Mouse (Mus musculus) bone marrow, adult 2 months (tissue): ENCODE data around the gene Olfr1065.

Experiments
- CTCF ChIP-seq: fragments of 200-500 bp; IDR thresholded peaks from 2 replicates; pipeline ENCODE4 v1.5.1; 2011; ENCODE audit warnings: low read length, control low read depth; ENCODE audit not compliant: control insufficient read depth, insufficient read depth
- POLR2A ChIP-seq: fragments of 200-500 bp; IDR thresholded peaks from 2 replicates; pipeline ENCODE4 v1.6.1; 2011; ENCODE audit warnings: low read depth, mild to moderate bottlenecking, control low read depth, low read length, borderline replicate concordance; ENCODE audit not compliant: control insufficient read depth

DNA sequence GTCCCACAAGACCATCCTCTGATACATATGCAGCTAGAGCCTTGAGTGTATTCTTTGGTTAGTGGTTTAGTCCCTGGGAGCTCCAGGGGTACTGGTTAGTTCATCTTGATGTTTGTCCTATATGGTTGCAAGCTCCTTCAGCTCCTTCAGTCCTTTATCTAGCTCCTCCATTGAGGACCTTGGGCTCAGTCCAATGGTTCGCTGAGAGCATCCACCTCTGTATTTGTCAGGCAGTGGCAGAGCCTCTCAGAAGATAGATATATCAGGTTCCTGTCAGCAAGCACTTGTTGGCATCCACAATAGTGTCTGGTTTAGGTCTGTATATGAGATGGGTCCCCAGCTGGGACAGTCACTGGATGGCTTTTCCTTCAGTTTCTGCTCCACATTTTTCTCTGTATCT, 10.0 kb upstream of the Olfr1065 start:
- no peak for TF ChIP-seq CTCF
- TF ChIP-seq POLR2A: no peak
